Mouse (Mus musculus): Measurements from ENCODE around the gene Card19. TPM values are rescaled to one million over a fixed set of nuclear protein-coding genes. Genes with fewer than 3 reads are reported as not detected.

The Card19 gene
- polyA plus RNA-seq, 1 experiment from 2014 or later = 16.1 TPM

DNA sequence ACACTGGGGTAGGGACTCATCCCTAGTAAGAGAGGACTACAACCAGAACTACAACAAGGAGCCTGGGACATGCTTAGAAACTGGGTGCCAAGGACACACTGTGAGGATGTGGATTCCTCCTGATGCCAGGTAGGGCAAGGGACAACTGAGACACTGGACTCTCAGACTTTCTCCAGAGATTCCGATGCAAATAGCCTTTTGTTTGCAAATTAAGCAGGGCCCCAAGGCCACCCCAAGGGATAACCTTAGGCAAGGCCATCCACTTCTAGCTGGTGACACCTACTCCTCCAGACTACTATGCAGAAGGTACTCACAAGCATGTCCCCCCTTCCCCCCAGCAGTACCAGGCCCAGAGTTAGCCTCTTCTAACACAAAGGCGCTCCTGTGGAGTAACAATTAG lies 30.8 kb upstream of the Card19 start:
- Histone ChIP-seq H3K9me3 (replicated peaks) (no peaks in the 10 kb centered on the region), H3K4me3 (no peak overlapping the region), H3K36me3 (ENCODE audit: poor library complexity, severe bottlenecking) (no peaks in the 10 kb centered on the region), H3K4me2 (no peak overlapping the region), H3K4me1 (peaks cover 12% of the 10 kb centered on the region), H3K9ac (no peak overlapping the region), H3K27me3 (peaks cover 38% of the 10 kb centered on the region), H3K27ac (no peak overlapping the region)
- no peak for ATAC-seq
- WGBS = 61% methylated on average over 2 of the region's 2 CpGs

DNA sequence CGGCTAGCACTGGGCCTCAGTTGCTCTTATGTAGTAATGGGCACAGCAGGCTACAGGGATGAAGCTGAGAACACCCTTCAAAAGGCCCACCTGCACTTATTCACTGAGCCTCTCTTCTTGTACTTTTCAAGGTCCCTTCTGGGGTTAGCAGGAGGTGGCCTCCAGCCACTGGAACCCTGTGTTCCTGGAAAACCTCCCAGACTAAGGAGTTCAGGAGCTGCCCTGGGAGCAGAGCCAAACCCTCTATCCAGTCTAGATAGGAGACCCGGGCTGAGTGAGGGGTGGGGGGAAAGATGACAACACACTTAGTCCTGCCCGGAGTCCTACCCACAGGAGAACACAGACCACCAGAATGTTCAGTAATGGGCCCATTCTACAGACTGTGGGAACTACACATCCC lies 30.2 kb upstream of the Card19 start:
- H3K27ac ChIP-seq = no peak overlapping the region
- H3K9me3 ChIP-seq (replicated peaks) = no peaks in the 10 kb centered on the region
- H3K27me3 ChIP-seq = peaks cover 38% of the 10 kb centered on the region
- no peak for ATAC-seq
- no peaks in the 10 kb centered on the region for H3K36me3 ChIP-seq (ENCODE audit: poor library complexity, severe bottlenecking)
- H3K4me3 ChIP-seq = no peak overlapping the region
- H3K9ac ChIP-seq = no peak overlapping the region
- no peak overlapping the region for H3K4me2 ChIP-seq
- 77% methylated on average over 3 of the region's 3 CpGs for WGBS
- peaks cover 12% of the 10 kb centered on the region for H3K4me1 ChIP-seq

DNA sequence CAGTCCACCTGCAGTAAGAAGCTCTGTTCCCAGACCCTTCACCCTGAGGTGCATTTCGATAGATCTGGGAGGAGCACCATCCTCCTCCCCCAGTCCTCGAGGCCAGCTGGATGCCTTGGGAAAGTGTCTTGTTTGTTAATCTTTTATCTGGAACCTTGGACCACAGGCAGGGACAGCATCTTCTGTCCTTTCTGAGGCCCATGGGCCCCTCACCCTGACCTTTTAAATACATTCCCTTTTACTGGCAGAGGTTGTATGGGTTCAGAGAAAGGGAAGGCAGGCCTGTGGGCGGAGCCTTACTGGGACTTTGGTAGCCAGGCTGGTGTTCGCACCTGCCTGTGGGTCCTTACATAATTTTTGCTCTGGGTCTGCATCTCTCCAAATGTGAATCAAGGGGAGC lies 29.4 kb upstream of the Card19 start:
- no peaks in the 10 kb centered on the region for H3K36me3 ChIP-seq (ENCODE audit: poor library complexity, severe bottlenecking)
- WGBS = 48% methylated on average over 4 of the region's 4 CpGs
- ATAC-seq = no peak

DNA sequence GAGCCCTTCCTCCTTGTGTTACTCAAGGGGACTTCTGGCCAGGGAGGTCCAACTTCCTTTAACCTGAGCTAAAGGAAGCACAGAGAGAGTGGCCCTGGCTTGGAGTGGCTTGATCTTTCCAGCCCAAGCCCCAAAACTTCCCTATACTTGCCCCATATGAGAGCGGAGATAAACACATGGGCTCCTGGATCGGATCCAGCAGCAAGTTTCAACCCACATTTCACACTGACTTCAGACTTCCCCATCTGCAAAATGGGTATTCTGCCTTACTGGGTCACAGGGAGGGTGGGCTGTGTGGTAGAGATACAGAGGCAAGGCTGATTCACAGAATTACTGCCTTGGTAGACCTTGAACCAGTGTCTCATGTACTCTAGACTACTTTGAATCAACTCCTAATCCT lies 27.7 kb upstream of the Card19 start:
- Histone ChIP-seq H3K9ac (no peak overlapping the region), H3K9me3 (replicated peaks) (no peaks in the 10 kb centered on the region), H3K27me3 (peaks cover 29% of the 10 kb centered on the region), H3K36me3 (ENCODE audit: poor library complexity, severe bottlenecking) (no peaks in the 10 kb centered on the region), H3K4me1 (peaks cover 12% of the 10 kb centered on the region), H3K4me2 (no peak overlapping the region), H3K4me3 (no peak overlapping the region), H3K27ac (no peak overlapping the region)
- no peak for ATAC-seq
- WGBS = 97% methylated on average over 2 of the region's 2 CpGs

More for the DNA sequence above, 29.4 kb upstream of the Card19 start:
- H3K4me1 ChIP-seq = peaks cover 12% of the 10 kb centered on the region
- H3K4me2 ChIP-seq = no peak overlapping the region
- no peak overlapping the region for H3K4me3 ChIP-seq
- no peak overlapping the region for H3K27ac ChIP-seq
- H3K9ac ChIP-seq = no peak overlapping the region
- H3K27me3 ChIP-seq = peaks cover 35% of the 10 kb centered on the region
- H3K9me3 ChIP-seq (replicated peaks) = no peaks in the 10 kb centered on the region

DNA sequence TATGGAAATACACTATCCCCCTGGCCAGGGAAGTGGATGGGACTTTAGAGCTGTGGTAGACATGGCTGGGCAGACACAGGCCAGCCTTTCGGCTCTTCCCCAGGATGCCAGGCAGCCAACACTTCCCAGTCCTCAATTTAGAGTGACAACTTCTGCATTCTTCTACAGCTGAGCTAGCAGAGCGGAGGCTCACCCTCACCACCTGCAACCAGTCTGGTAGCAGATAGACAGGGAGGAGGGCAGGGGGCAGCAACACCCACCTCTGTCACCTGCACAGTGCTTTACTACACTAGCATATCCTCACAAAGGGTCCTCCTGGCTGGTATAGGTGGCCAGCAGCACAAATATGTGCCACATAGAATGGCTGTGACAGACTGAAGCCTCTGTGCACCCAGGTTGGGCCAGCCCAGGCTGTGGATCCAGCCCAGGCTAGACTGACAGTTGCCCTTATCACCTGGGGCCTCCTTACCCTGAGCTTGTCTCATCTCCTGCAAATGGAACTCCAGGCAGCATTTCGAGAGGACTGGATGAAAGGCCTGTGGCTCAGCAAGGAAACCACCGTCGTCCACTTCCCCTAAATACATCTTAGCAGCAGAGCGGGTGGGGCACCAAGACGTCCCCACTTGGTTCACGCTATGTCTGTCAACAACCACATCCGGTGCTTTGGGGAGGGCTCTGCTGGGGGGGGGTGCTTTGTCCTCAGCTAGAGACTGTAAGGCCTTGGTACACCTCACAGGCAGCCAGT lies 26.7 kb upstream of the Card19 start:
- peaks cover 19% of the 10 kb centered on the region for H3K27me3 ChIP-seq
- peaks cover 3% of the 10 kb centered on the region for H3K4me1 ChIP-seq
- no peaks in the 10 kb centered on the region for H3K36me3 ChIP-seq (ENCODE audit: poor library complexity, severe bottlenecking)
- H3K27ac ChIP-seq = no peak overlapping the region
- ATAC-seq = no peak
- WGBS = 80% methylated on average over 9 of the region's 9 CpGs
- no peak overlapping the region for H3K4me3 ChIP-seq
- H3K9ac ChIP-seq = no peak overlapping the region
- no peaks in the 10 kb centered on the region for H3K9me3 ChIP-seq (replicated peaks)
- H3K4me2 ChIP-seq = no peak overlapping the region

DNA sequence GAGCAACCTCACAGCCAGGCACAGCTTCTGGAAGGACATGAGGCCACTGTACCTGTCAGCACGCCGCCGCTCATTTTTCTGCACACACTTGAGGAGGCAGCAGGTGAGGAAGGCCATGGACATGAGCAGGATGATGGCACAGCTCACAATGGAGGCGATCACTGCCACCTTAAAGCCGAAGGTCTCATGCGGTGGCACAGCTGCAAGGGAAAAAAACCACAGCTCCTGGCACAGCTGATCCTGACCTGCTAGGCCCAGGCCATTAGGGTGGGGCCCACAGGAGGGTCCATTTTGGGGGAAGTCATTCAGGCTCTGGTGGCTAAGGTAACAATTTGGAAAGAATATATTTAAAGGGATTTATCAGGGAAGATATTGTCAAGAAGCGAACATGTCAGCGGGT lies 22.9 kb upstream of the Card19 start:
- Histone ChIP-seq H3K9me3 (replicated peaks) (no peaks in the 10 kb centered on the region), H3K27me3 (no peaks in the 10 kb centered on the region), H3K4me2 (no peak overlapping the region), H3K9ac (no peak overlapping the region), H3K4me3 (no peak overlapping the region), H3K36me3 (ENCODE audit: poor library complexity, severe bottlenecking) (no peaks in the 10 kb centered on the region), H3K4me1 (no peaks in the 10 kb centered on the region), H3K27ac (no peak overlapping the region)
- 95% methylated on average over 8 of the region's 8 CpGs for WGBS
- no peak for ATAC-seq

DNA sequence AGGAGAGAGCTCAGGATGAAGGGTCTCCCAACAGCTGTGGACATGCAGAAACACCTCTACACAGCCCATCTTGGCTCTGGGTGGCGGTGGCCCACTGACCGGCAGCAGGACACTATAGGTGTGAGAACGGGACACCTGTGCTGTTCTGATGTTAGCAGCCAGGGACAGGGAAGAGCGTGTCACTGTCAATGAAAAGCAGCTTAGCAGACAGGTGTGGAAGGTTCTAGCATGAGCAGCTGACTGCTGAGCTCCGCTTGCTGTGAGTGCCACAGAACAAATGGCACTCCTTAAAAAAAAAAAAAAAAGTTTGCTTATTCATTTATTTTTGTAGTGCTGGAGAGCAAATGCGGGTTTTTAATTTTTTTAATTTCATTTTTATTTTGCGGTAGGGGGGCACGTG lies 21.8 kb upstream of the Card19 start:
- Histone ChIP-seq H3K9ac (no peak overlapping the region), H3K4me2 (no peak overlapping the region), H3K9me3 (replicated peaks) (no peaks in the 10 kb centered on the region), H3K4me1 (no peaks in the 10 kb centered on the region), H3K4me3 (no peak overlapping the region), H3K27ac (no peak overlapping the region), H3K27me3 (no peaks in the 10 kb centered on the region), H3K36me3 (ENCODE audit: poor library complexity, severe bottlenecking) (no peaks in the 10 kb centered on the region)
- ATAC-seq = no peak
- WGBS = 88% methylated on average over 8 of the region's 8 CpGs

DNA sequence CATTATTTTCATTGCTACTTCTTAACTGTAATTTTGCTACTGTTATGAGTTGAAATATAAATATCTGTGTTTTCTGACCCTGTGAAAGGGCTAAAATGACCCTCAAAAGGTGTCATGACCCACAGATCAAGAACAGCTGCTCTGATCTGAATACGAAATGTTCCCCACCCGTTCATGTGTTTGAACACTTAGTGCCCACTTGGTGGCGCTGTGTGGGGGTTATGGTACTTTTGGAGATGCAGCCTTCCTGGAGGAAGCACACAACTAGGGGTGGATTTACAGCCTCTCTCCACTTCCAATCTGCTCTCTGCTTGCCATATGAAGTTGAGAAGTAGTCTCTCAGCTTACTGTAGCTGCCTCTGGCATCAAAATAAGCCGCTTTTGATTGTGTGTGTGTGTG lies 18.9 kb upstream of the Card19 start:
- ATAC-seq = no peak
- Histone ChIP-seq H3K27ac (no peak overlapping the region), H3K9me3 (replicated peaks) (no peaks in the 10 kb centered on the region), H3K27me3 (no peaks in the 10 kb centered on the region), H3K4me1 (no peaks in the 10 kb centered on the region), H3K4me2 (no peak overlapping the region), H3K36me3 (ENCODE audit: poor library complexity, severe bottlenecking) (no peaks in the 10 kb centered on the region), H3K4me3 (no peak overlapping the region), H3K9ac (no peak overlapping the region)
- WGBS = 93% methylated on average over 4 of the region's 4 CpGs

DNA sequence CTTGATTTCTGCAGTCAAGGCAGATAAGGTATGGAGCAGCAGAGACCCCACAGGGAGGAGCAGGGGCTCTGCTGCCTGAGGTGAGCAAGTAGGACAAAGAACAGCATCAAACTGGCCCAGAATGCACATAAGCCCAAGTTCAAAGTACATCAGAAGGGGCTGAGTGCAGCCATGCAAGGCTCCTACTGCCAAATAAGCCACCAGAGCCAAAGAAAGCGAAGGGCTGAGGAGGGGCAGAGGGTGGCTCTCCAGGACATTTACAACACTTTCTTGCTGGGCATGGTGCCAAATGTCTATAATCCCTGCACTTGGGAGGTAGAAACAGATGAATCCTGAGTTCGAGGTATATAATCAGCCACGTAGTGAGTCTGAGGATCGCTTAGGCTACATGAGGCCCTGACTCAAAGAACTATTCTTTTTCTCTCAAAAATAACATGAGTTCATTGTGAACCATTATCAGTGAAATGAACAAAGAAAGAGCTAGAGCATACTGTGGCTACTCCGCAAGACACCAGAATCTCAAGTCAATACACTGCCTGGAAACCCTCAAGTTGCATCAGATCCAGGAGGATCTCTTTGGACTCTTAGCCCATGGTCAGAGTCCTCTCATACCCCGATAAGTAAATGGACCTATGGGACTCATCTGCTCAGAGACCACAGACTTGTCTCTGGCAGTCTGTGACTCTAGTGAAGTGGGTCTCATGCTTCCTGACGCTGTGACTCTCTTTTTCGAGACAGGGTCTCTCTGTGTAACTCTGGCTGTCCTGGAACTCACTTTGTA lies 18.1 kb upstream of the Card19 start:
- Histone ChIP-seq H3K27me3 (no peaks in the 10 kb centered on the region), H3K4me3 (no peak overlapping the region), H3K4me2 (no peak overlapping the region), H3K36me3 (ENCODE audit: poor library complexity, severe bottlenecking) (no peaks in the 10 kb centered on the region), H3K4me1 (no peaks in the 10 kb centered on the region), H3K9ac (no peak overlapping the region), H3K9me3 (replicated peaks) (no peaks in the 10 kb centered on the region), H3K27ac (no peak overlapping the region)
- no peak for ATAC-seq
- 87% methylated on average over 8 of the region's 8 CpGs for WGBS

DNA sequence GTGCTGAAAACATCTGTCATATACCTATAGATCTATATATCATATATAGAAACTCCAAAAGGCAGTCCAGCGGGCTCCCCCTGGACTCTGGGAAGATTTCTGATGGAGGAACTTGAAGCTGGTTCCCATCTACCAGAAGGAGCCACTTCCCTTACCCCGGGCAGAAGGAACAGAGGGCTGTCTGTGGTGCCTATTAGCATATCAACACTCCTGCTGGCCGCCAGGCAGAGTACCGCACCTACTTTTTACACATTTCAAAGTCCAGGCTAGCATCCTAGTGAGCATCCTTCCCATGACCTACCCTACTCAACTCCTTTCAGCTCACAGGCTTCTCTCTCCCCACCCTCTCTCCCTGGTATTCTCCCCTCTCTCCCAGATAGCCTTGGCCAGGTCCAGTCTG lies 9.8 kb upstream of the Card19 start:
- 0 out of 2 replicates have a peak, but pooled peaks cover 2% of the 10 kb centered on the region for H3K9me3 ChIP-seq (replicated peaks)
- WGBS = 38% methylated on average over 4 of the region's 4 CpGs
- no peak overlapping the region for H3K27ac ChIP-seq
- H3K27me3 ChIP-seq = peaks cover 4% of the 10 kb centered on the region; the same call in 1 of the 2 replicates
- H3K4me2 ChIP-seq = no peak overlapping the region
- no peaks in the 10 kb centered on the region for H3K36me3 ChIP-seq (ENCODE audit: poor library complexity, severe bottlenecking)
- ATAC-seq = no peak
- no peak overlapping the region for H3K9ac ChIP-seq
- H3K4me1 ChIP-seq = no peaks in the 10 kb centered on the region
- H3K4me3 ChIP-seq = no peak overlapping the region

DNA sequence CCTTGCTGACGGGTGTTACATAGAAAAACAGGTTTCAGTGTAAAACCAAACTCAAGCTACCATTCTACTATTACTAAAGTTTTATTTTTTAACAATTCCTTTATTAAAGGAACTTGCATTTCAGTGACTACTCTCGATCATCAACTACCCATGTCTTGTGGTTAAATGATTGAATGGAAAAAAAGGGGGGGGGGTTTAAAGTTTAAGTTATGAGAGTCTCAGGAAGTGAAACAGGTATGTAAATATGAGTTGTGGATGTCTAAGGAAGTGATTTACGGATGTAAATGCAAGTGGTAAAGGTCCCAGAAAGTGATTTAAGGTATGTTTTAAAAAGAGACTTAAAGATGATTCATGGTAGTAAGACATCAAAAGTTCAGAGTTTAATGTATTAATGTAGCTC lies 9.3 kb upstream of the Card19 start:
- no peak for ATAC-seq
- no peak overlapping the region for H3K27ac ChIP-seq
- H3K27me3 ChIP-seq = peaks cover 4% of the 10 kb centered on the region; the same call in 1 of the 2 replicates
- H3K4me1 ChIP-seq = no peaks in the 10 kb centered on the region
- no peak overlapping the region for H3K4me2 ChIP-seq
- H3K36me3 ChIP-seq (ENCODE audit: poor library complexity, severe bottlenecking) = no peaks in the 10 kb centered on the region
- 0 out of 2 replicates have a peak, but pooled peaks cover 2% of the 10 kb centered on the region for H3K9me3 ChIP-seq (replicated peaks)
- H3K4me3 ChIP-seq = no peak overlapping the region
- WGBS = 74% methylated on average over 3 of the region's 3 CpGs
- H3K9ac ChIP-seq = no peak overlapping the region

DNA sequence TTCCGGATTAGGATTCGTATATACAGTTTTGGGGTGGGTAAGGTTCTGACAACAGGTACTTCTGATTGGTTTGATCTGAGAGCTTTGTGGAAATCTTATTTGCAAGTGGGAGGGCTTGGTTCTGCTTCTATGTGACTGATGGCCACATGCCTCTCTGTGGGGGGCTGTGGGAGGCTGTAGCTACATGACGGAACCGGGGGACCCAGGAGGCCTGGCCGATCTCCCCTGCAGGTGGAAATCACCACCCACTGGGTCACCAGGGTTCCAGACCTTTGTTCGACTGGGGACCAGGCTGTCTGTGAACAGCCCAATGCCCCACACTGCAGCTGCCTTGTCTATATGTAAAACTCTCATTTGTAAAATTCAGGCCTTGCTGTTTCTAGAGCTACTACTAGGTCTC lies 8.9 kb upstream of the Card19 start:
- Histone ChIP-seq H3K4me1 (no peaks in the 10 kb centered on the region), H3K9ac (no peak overlapping the region), H3K4me2 (no peak overlapping the region), H3K9me3 (replicated peaks) (0 out of 2 replicates have a peak, but pooled peaks cover 2% of the 10 kb centered on the region), H3K36me3 (ENCODE audit: poor library complexity, severe bottlenecking) (no peaks in the 10 kb centered on the region), H3K27ac (no peak overlapping the region), H3K4me3 (no peak overlapping the region), H3K27me3 (peaks cover 4% of the 10 kb centered on the region; the same call in 1 of the 2 replicates)
- 25% methylated on average over 6 of the region's 6 CpGs for WGBS
- ATAC-seq = no peak
